Mouse (Mus musculus) bone marrow, adult 2 months (tissue): Measurements from ENCODE around the gene Lsm12. TPM values are rescaled to one million over a fixed set of nuclear protein-coding genes. Genes with fewer than 3 reads are reported as not detected.
"Not testable (repeated sequence)": the region's sequence is repeated elsewhere in the genome, so short reads cannot be mapped to it uniquely, and the experiment has no call there.

Experiments used
- H3K27ac ChIP-seq: fragments of 200-500 bp; 2 replicates; pipeline ENCODE4 v1.5.1; 2012; ENCODE audit warnings: low read depth, mild to moderate bottlenecking, control low read depth, inconsistent platforms, low read length; ENCODE audit not compliant: control insufficient read depth, poor library complexity, insufficient read depth
- H3K4me1 ChIP-seq: fragments of 200-500 bp; 2 replicates; pipeline ENCODE4 v1.6.1; 2011; ENCODE audit warnings: low read length; ENCODE audit not compliant: control insufficient read depth, insufficient read depth
- H3K4me3 ChIP-seq: fragments of 200-500 bp; replicated peaks from 2 replicates; pipeline ENCODE3; 2011; ENCODE audit warnings: mild to moderate bottlenecking, low read depth, low read length, control low read depth; ENCODE audit not compliant: control insufficient read depth
- CTCF ChIP-seq: fragments of 200-500 bp; IDR thresholded peaks from 2 replicates; pipeline ENCODE4 v1.5.1; 2011; ENCODE audit warnings: low read length, control low read depth; ENCODE audit not compliant: control insufficient read depth, insufficient read depth
- POLR2A ChIP-seq: fragments of 200-500 bp; IDR thresholded peaks from 2 replicates; pipeline ENCODE4 v1.6.1; 2011; ENCODE audit warnings: low read depth, mild to moderate bottlenecking, control low read depth, low read length, borderline replicate concordance; ENCODE audit not compliant: control insufficient read depth
- WGBS: fragments of 180-500 bp; shearing (Covaris S2); methylation state at CpG from one replicate; pipeline ENCODE4 v1.1.7; 2018; 5-methylcytosine and 5-hydroxymethylcytosine counted together
- polyA plus RNA-seq: library from polyadenylated mRNA; stranded (reverse); fragments of >200 nt; gene quantifications from 2 replicates; pipeline ENCODE4 v1.2.4, GENCODE M21; 2011; ENCODE audit warnings: low replicate concordance; ENCODE audit not compliant: missing spikeins, insufficient read depth, insufficient read length

Lsm12 gene
- polyA plus RNA-seq, 1 experiment: 43.4 TPM

- WGBS: 82% methylated on average over 1 of the region's 1 CpGs
- no peak overlapping the region for H3K27ac ChIP-seq
- no peak overlapping the region for H3K4me3 ChIP-seq
- TF ChIP-seq CTCF (no peak), POLR2A (no peak)
- no peaks in the 10 kb centered on the region; the same call in 1 of the 2 replicates for H3K4me1 ChIP-seq
Measured at GRCm38 (mm10) chr11:102186235-102186634, 1.1 kb upstream of the Lsm12 start.

DNA sequence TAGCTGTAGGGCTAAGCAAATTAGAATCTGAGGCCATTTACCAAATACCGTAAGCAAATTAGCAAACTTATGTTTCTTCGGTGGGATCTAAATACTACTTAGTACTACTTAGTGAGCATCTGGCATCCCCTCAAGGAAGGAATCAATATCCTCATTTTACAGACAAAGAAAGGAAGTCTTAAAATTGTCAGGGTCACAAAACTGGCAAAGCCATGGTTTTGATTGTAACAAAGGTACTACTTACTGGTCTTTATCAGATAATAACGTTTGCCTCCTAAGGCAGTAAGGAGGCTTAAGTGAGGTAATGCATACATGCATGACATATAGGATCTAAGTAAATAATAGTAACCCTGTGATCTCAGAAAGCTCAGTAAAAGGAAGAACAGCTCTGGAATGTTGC is 581 bp upstream of the Lsm12 start:
- Histone ChIP-seq H3K27ac (no peak overlapping the region), H3K4me1 (no peaks in the 10 kb centered on the region; the same call in 1 of the 2 replicates), H3K4me3 (no peak overlapping the region)
- WGBS: 40% methylated on average over 3 of the region's 3 CpGs
- TF ChIP-seq POLR2A (no peak), CTCF (no peak)

GRCm38 (mm10) chr11:102184253-102184645 is 847 bp downstream of the Lsm12 start:
- H3K27ac ChIP-seq: peak overlapping the region; percentile 28; the same call in 1 of the 2 replicates
- 2% methylated on average over 7 of the region's 7 CpGs for WGBS
- no peak for TF ChIP-seq CTCF
- TF ChIP-seq POLR2A: no peak
- peak overlapping the region; percentile 93 for H3K4me3 ChIP-seq
- no peaks in the 10 kb centered on the region; the same call in 1 of the 2 replicates for H3K4me1 ChIP-seq

GRCm38 (mm10) chr11:102179836-102180235 is 5.3 kb downstream of the Lsm12 start:
- Histone ChIP-seq H3K4me3 (no peak overlapping the region), H3K4me1 (no peaks in the 10 kb centered on the region), H3K27ac (no peak overlapping the region)
- TF ChIP-seq POLR2A: no peak
- TF ChIP-seq CTCF: no peak

DNA sequence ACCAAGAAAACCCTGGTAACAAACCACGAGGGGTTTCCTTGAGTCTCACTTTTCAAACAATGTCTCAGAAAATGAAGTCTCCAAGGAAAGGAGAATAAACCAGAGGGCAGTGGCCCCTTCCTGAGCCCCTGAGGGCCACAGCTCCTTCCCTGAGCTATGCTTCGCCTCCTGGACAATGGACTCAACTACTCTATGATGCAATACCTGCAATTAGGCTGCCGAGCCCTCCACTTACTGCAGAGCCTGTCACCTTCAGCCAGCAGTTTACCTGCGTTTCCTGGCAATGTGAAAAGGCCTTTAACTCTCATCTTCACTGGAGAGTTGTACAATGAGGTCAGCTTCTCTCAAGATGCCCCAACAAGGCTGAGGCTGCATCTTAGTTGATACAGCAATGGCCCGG is 16.4 kb downstream of the Lsm12 start:
- WGBS: 57% methylated on average over 5 of the region's 5 CpGs
- Histone ChIP-seq H3K4me1 (no peaks in the 10 kb centered on the region), H3K27ac (no peak overlapping the region), H3K4me3 (no peak overlapping the region)
- TF ChIP-seq POLR2A (no peak), CTCF (no peak)

GRCm38 (mm10) chr11:102167539-102167938 is 17.6 kb downstream of the Lsm12 start:
- no peak overlapping the region for H3K4me3 ChIP-seq
- WGBS: 88% methylated on average over 5 of the region's 5 CpGs
- H3K27ac ChIP-seq: no peak overlapping the region
- TF ChIP-seq POLR2A: no peak
- no peak for TF ChIP-seq CTCF
- H3K4me1 ChIP-seq: no peaks in the 10 kb centered on the region

DNA sequence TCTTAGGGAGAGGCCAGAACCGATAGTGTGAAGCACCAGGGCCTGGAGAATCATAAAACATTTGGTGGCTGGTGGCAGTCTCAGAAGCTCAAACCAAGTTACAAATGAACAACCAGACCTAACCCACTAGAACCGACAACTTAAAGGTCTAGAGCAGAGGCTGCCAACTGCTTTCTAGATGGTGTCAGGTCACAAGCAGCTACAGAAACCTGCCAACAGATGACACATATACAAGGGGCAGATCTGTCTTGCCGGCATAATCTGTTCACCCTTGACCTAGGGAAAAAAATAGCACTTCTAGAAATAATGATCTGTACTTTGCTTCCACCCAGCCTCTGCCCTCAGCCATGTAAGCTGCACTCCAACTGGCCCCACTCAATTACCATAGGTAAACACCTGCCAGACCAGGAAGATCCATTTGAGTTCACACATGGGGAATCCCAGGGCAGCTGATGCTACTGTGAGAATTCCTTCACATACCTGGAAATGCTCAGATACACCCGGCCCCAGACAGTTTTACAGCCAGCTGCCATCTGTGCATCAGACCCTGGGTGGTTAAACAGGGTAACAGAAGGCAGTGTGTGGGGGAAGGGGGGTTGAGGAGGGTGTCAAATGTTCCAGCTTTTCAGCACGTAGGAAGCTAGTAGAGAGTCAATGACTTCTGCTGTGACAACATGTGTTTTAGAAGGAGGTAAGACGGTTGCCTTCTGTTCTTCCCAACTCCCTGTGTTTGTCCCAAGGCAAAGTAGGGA is 18.9 kb downstream of the Lsm12 start:
- no peak overlapping the region for H3K4me3 ChIP-seq
- WGBS: 76% methylated on average over 6 of the region's 6 CpGs
- H3K4me1 ChIP-seq: no peaks in the 10 kb centered on the region
- no peak for TF ChIP-seq POLR2A
- TF ChIP-seq CTCF: no peak
- no peak overlapping the region for H3K27ac ChIP-seq

DNA sequence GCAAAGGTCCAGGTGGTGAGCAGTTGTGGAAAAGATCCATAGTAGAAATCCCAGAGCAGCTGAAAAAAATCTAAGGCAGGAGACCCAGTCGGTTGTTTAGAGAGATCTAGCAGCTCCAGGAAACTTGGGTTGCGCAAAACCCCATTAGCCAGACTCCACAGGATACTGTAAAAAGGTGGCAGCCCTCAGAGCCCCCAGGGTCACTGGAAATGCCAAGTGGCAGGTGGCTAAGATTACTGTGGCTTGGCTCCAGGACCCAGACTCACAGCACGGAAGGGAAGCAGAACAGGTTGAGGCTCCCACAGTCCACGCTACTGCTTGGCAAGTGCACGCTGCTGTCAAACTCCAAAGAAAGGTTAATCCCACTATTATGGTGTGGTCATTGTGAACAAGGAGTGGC is 25.3 kb downstream of the Lsm12 start:
- Histone ChIP-seq H3K4me3 (no peak overlapping the region), H3K27ac (no peak overlapping the region), H3K4me1 (peaks cover 1% of the 10 kb centered on the region)
- TF ChIP-seq CTCF (no peak), POLR2A (no peak)
- WGBS: 48% methylated on average over 5 of the region's 5 CpGs

- not testable (repeated sequence) for H3K4me1 ChIP-seq, H3K4me3 ChIP-seq, H3K27ac ChIP-seq
- 76% methylated on average over 2 of the region's 2 CpGs for WGBS
Measured at GRCm38 (mm10) chr11:102158024-102158423, 27.1 kb downstream of the Lsm12 start.
